Mouse (Mus musculus) adrenal gland, postnatal 10 days (tissue): ENCODE measurements around the gene Fam13c. TPM values are rescaled to one million over a fixed set of nuclear protein-coding genes. Genes with fewer than 3 reads are reported as not detected.

Experiments used
- DNase-seq: peaks from one replicate; pipeline ENCODE4 v3.0.0; 2021; ENCODE audit warnings: mixed read lengths
- total RNA-seq, 2 experiments: library from RNA; stranded (reverse); gene quantifications; 2 replicates each; pipeline ENCODE4 v1.2.3; 2021

Gene Fam13c
- total RNA-seq, 2 experiments from 2014 or later, result 13.2 to 16.2 TPM

- DNase-seq, result no peak
Observed at GRCm38 (mm10) chr10:70599925-70600305, 159.6 kb downstream of the Fam13c start.

Other genes starting within 250 kb of the Fam13c start
- 1 to 10 TPM; 2.8 to 9.8 TPM for gene Mrln, start 235.8 kb upstream of the Fam13c start, total RNA-seq
- 1 to 10 TPM; 2.0 to 2.8 TPM for gene Slc16a9, start 195.4 kb upstream of the Fam13c start, total RNA-seq
- 1 to 10 TPM; 3.1 to 4.4 TPM for gene Phyhipl, start 215.5 kb downstream of the Fam13c start, total RNA-seq